Mouse (Mus musculus) urinary bladder, postnatal 10 days (tissue): ENCODE results near the gene Fnd3c2.
A peak's percentile ranks its signal among the peaks of the same experiment; 100 is the strongest.
"Not testable (repeated sequence)": the region's sequence is repeated elsewhere in the genome, so short reads cannot be mapped to it uniquely, and the experiment has no call there.

ENCODE experiments used
- DNase-seq: peaks from one replicate; pipeline ENCODE4 v3.0.0; 2022; ENCODE audit warnings: low spot score

Gene Fnd3c2

DNA sequence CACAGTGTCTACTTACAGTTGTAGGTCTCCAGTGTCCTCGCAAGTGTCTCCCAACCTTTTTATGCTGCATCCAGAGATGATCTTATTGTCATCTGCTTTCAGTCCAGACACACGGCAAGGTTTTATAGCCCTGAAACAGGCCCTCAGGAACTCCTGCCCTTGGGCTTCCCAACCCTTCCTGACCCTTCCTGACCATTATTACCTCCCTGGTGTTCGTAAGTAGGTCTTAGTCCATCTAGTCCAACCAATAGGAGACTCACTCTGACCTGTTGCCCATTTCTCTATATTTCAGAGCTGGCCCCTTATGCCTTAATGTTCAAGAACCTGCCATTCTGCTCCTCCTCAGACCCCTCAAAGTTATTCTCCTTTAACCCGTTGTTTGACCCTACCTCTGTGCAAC, at the start of gene Fnd3c2:
Fnd3c2 (minus strand) TSS at position 101 of the 400 bp plus-strand sequence.
- no peak for DNase-seq

DNA sequence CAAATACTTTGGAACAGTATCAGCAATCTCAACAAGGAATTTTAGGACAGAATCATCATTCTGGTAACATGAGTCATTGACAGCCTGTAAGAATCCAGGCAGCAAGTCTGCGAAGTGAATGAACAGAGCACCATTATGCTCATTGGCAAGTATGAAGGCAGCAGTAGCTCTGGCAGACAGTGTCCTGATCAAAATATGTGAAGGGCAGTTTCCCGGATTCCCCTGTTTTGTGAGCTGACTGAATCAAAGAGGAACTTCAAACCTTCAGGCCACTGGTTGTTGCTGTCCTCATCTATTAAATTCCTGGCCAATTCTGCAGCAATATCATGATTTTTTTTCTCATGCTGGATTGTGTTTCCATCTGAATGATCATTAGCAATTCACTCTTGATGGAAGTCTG, 29.3 kb upstream of the Fnd3c2 start:
- DNase-seq = no peak

DNA sequence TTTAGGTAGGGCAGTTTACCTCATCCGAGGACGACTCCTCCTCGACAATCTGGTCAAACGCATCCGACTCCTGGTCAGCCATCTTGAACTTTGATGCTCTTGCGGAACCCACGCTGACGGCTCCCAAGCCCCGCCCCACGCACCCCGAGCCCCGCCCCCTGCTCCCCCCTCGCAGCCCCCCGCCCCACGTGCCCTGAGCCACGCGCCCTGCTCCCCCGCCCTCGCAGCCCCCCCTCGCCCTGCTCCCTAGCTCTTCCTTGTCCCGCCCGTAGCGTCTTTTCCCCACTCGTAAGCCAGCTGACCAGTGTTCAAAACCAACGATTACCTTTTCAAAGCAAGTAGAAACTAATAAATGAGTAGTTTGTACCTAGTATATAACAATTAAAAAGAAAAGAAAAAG, 34.1 kb downstream of the Fnd3c2 start, which contains the start of gene Taf9b:
Taf9b (minus strand) TSS at position 101 of the 400 bp plus-strand sequence.
- DNase-seq = no peak

DNA sequence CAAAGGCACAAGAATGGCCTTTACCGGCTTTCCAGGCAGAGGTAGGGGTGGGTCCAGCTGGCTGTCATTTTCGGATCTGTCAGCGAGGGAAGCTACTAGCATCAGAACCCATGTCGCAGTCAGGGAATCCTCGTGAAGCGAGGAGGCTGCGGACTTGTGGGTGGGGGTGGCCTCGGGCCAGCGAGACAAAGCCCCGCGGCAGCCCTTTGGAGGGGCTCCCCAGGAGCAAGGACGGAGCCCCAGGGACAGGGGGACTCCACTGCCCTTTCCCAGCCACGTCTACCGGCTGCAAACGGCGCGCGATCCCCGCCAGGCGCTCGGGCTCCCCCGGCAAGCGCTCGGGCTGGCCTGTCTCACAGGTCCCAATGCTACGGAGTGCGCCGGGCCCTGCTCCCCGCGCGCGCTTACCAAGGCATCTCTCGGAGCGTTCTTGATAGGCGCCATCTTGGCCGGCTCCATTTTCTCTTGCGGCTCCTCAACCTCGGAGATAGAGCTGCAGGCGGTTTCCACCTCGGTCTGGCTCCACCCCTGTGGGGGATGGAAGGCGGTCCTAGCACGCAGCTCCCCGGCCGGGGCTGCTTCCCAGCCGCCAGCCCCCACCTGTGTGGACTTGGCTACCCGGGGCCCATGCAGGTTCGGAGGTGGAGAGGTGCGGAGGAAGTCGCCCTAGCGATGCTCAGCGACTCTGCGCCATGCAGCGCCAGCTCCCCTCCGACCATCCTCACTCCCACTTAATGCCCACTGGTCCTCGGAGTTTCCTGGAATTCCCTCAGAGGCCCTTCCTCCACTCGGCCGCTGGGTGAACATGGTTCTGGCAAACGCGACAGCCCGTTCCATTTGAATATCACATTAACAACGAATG, 35.8 kb downstream of the Fnd3c2 start:
- DNase-seq = peak; percentile 12

DNA sequence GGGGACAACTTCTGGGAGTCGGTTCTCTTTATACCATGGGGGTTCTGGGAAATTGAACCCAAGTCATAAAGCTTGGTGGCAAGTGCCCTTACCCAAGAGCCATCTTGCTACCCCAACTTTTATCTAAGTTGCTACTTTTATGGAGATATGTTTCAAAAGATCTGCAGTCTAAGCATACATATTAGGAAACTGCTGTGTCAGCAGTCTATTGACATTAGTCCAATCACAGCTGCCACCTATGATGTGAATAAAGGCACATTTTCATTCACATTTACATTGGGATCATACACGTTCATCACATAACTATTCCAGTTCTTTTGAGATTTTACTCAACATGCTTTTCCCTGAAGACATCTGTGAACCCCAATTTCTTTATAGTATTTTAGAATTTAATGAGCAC, 46.1 kb downstream of the Fnd3c2 start:
- no peak for DNase-seq

DNA sequence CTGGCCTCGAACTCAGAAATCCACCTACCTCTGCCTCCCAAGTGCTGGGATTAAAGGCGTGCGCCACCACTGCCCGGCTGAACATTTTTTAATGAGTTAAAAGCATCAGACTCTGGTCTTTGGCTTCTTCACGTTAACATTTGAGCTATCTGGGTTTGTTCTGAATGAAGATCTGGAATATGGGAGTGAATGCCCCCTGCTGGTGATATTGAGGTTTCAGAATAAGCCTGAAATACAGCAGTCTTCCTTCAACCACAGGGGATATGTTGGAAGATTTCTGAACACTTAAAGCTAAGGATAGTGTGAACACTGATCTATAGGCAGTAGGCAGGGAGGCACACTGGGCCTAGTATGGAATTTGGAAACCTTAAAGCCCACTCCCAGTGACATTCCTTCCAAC, 56.3 kb downstream of the Fnd3c2 start:
- no peak for DNase-seq

DNA sequence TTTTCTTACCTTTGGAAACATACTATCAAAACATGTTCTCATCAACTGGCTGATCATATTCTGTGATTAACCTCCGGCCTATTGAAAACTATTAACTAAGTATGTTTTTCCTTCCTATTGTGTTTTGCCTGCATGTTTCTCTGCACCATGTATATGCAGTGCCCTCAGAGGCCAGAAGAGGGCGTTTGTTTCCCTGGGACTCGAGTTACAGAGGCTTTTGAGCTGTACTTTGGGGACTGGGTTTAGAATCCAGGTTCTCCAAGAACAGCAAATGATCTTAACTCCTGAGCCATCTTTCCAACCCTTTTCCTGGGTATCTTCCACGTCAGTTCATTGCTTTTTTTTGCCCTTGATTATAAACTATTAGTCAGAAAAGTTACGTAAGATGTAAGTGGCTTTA, 57.9 kb downstream of the Fnd3c2 start:
- DNase-seq = no peak

DNA sequence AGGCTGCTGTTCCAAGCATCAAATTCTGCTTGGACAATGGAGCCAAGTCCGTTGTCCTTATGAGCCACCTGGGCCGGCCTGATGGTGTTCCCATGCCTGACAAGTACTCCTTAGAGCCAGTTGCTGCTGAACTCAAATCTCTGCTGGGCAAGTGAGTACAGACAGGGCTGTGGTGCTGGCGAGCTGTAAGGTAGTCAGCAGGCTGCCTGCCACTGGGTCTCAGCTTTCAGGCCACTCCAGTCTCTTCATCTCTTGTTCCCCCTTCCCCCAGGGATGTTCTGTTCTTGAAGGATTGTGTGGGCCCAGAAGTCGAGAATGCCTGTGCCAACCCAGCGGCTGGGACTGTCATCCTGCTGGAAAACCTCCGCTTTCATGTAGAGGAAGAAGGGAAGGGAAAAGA, 60.8 kb downstream of the Fnd3c2 start:
- not testable (repeated sequence) for DNase-seq

DNA sequence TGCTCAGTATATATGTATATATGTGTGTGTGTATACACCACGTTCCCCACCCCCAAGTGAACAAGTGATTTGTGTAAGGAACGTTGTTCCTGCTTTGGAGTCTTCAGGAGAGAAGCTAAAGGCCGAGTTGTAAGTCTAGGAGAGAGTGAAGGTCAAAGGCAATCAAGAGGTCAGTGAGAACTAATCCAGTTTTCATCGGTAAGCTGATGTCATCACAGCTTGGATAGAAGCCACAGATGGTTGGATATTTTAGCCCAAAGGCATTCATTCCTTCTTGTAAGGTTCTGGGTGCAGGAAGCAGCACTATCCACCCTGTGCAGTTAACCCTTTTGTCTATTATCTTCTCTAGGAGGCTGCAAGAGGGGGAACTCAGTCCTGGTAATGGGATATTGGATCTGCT, 65.1 kb downstream of the Fnd3c2 start:
- no peak for DNase-seq

DNA sequence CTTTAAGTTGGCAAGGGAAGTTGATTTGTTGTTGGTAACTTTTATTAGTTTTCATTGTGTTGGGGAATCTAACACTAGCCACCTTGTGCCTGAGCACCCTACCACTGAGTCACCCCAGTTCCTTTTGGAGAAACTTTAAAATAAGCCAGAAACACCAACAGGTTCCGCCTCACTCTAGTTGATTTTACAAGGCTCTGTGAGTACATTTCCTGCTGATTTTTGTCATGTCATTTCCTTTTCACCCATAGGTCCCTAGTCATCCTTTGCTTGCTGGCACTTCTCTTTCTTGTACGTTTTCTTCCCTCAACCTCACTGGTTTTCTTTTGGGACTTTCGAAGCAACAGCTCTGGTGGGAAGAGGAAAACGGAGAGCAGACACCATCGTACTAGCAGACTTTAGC, 65.8 kb downstream of the Fnd3c2 start:
- DNase-seq = no peak

DNA sequence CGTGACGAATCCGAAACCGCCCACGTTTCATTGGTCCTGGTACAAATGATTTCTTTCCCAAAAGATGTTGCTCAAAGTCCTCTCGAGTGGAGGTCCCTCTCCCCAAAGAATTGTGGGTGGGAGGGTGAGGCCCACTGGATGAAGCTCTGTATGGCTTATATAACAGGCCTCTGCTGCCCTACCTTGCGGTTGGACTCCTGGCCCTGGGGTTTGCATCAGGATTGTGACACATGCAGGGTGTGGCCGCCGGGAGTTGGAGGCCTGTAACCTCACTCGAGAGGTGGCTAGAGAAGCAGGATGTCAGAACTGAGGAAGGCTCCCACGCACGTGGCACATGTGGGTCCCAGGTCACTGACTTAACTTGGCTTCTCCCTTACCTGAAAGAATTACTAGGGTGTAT, 67.4 kb downstream of the Fnd3c2 start:
- no peak for DNase-seq

DNA sequence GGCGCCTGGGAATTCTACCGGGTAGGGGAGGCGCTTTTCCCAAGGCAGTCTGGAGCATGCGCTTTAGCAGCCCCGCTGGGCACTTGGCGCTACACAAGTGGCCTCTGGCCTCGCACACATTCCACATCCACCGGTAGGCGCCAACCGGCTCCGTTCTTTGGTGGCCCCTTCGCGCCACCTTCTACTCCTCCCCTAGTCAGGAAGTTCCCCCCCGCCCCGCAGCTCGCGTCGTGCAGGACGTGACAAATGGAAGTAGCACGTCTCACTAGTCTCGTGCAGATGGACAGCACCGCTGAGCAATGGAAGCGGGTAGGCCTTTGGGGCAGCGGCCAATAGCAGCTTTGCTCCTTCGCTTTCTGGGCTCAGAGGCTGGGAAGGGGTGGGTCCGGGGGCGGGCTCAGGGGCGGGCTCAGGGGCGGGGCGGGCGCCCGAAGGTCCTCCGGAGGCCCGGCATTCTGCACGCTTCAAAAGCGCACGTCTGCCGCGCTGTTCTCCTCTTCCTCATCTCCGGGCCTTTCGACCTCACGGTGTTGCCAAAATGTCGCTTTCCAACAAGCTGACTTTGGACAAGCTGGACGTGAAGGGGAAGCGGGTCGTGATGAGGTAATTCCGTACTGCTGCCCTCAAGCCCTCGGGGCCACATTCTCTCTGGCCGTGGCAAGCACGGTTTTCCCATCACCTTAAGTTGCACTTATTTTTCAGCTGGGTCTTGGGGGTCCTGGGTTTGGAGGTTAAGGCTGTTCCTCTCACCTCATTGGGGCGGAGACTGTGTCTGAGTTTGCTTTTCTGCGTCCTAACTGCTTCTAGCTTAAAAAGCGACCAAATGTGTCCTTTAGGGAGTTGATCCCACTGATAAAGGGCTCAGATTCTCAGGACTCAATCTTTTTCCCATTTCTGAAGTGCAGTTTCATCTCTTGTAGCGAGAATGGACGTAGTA, 68.2 kb downstream of the Fnd3c2 start, which contains the start of gene Pgk1:
Pgk1 (plus strand) TSS at position 388 of the 937 bp plus-strand sequence.
- peak; percentile 54 for DNase-seq

DNA sequence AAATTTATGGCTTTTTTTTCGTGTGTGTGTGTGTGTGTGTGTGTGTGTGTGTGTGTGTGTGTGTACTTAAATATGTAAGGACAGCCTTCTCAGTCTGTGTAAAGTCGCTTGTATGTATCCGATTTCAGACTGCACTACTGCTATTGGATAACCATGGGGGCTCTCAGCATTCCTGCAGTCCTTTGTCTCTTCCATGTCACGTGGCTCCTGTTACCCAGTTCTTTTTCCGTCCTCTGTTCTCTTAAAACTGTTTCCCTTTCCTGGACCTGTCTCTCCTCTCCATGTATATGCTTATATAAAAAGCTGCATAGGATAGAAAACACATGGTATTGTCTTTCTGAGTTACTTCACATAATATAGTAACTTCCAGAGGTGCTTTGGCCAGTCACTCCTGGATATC, 69.5 kb downstream of the Fnd3c2 start:
- DNase-seq = no peak
